Mouse (Mus musculus): ENCODE results near the gene Homer2. TPM values are rescaled to one million over a fixed set of nuclear protein-coding genes. Genes with fewer than 3 reads are reported as not detected.

Gene Homer2
- 100 to 1,000 TPM; 102 to 112 TPM for total RNA-seq (2021)

- intact Hi-C loops (cut with DNase I) = no loop called here
- DNase-seq (ENCODE audit: low spot score) = no peak
Observed at GRCm38 (mm10) chr7:81707471-81708140, at the start of gene Homer2. Gene Homer2 (minus strand): TSS chr7:81707527.

DNA sequence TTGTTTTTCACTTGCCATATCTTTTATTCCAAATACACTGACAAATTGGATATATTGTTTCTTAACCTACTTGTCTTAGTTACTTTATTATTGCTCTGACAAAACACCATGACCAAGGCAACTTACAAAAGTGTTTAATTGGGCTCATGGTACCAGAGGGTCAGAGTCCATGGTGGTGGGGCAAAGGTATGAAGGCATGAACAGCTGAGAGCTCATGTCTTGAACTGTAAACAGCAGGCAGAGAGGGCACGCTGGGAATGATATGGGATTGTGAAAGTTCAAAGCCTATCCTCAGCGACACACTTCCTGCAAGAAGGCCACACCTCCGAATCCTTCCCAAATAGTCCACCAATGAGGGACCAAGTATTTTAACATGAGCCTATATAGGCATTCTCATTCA lies 40.6 kb upstream of the Homer2 start:
- intact Hi-C loops (cut with DNase I) = loop anchor here (10.0 kb wide), 2 partner anchors 193 to 353 kb away; no protein-coding TSS in a partner anchor
- DNase-seq (ENCODE audit: low spot score) = no peak

- intact Hi-C loops (cut with DNase I) = loop anchor here (5.0 to 10.0 kb wide), 3 partner anchors 117 to 349 kb away; no protein-coding TSS in a partner anchor
- DNase-seq (ENCODE audit: low spot score) = no peak
Observed at GRCm38 (mm10) chr7:81744145-81744544, 36.8 kb upstream of the Homer2 start.

GRCm38 (mm10) chr7:81740010-81740409 lies 32.7 kb upstream of the Homer2 start:
- no peak for DNase-seq (ENCODE audit: low spot score)
- intact Hi-C loops (cut with DNase I) = loop anchor here (5.0 to 10.0 kb wide), 3 partner anchors 113 to 345 kb away; no protein-coding TSS in a partner anchor

DNA sequence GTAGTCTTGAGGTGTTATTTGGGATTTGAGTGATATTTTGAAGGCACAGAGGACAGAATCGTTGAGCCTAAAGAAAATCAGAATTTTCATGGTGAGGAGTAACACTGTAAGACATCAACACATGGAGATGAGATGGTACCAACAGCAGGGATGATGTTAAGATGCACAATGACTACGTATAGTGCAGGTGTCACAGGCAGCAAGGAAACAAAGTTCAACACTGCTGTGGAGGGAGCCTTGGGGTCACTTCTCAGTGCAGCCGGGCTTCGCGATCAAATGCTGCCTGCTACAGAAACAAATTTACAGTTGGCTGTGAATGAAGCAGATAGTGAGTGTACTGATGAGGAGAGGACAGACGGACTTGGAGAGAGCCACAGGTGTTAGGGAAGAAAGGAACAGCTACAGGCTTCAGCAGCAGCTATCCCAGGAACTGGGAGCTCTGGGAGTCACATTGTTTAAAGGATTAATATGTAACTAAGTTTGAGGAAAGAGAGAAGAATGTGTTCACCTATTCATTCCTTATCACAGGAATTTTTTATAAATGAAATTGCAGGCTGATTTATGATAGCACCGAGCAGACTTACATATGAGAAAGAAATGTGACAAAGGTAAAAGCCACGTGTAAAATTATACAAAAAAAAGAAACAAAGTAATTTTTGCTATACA lies 31.5 kb upstream of the Homer2 start:
- intact Hi-C loops (cut with DNase I) = no loop called here

DNA sequence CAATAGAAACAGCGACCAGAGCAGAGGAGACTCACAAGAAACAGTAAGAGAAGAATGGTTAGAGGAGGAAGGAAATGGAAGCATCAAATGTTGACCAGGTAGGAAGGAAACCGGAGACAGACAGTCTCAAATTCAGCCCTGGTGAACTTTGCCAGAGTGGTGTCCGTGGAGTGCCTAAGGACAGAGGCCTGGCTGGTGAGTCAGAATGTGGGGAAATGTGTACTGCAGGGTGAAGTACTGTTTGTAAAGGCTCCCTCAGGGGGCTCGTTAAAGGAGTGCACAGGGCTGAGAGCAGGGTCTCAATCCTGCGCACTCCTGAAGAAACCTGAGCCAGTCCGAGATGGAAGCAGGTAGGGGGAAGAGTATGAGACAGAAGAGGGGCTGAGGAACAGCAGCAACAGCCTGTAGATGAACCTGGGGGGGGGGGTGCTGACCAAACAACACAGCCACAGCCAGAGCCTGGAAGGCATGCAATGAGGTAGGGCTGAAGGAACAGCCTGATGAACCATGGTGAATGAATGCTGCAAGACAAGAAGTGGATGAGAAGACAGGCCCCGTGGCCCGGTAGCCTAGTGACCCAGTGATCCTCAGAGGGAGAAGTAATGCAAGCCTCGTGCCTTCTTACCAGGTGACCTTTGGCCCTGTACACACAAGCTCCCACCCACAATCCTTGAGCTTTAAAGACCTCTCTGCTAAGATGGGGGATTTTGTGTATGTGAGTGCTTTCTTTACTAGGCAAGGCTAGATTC lies 28.1 kb upstream of the Homer2 start:
- DNase-seq (ENCODE audit: low spot score) = no peak
- intact Hi-C loops (cut with DNase I) = no loop called here

More for the DNA sequence above, 31.5 kb upstream of the Homer2 start:
- DNase-seq (ENCODE audit: low spot score) = no peak

DNA sequence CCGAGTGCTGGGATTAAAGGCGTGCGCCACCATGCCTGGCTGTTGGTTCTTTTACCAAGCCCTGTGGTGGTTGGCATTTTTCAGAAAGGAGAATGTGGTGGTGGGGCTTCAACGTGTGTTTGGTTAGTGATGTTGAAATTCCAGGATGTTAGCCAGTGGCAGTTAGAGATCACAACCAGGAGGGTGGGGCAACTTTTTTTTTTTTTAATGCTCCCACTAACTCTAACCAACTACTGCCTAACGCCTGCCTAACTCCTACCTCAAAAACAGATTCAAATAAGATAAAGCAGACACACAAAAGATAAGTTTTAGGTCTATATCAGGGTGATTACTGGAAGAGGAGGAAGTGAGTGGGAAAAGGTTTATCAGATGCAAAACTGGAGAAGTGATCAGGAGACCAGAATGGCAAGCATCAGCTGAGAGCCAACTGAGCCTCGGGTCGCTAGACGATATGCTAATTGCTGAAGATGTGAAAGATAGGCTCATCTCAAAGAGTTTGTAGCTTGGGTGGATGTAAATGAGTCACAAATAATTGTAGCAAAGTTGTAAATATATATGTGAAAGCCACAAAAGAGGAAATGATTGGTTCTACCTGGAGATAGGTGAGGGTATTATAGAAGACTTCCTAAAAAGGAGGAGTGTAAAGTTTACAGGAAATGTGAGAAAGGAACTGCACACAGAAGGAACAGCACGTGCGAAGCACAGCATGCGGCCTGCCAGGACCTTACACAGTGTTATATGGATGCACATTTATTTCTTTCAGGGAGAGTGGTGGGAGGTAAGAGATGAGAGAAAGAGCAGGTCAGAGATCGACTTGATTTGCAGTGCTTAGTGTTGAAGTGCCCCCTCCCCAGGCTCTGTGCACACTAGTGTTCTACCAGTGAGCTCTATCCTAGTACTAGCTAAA lies 25.1 kb upstream of the Homer2 start:
- intact Hi-C loops (cut with DNase I) = no loop called here
- DNase-seq (ENCODE audit: low spot score) = no peak

DNA sequence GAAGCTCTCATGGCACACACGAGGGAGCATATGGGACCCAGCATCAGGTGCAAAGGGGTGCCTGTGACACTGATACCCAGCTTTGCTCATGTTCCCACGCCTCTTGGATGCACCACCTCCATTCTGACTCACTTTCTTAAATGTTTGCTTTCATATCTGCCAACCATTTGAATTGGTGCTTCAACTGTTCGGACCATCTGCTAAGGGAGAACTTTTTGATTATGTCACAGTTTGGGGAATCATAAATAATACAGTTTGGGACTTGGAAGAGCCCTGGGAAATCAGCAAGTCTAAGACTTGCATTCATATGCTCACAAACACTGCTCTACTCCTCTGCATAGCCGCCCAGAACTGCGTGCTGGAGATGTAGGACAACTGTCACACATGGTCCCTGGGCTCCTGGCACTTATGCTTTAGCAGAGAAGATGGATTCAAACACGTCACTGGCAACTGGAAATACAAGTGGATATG lies 23.9 kb upstream of the Homer2 start:
- no peak for DNase-seq (ENCODE audit: low spot score)
- intact Hi-C loops (cut with DNase I) = no loop called here

GRCm38 (mm10) chr7:81729787-81730186 lies 22.5 kb upstream of the Homer2 start:
- no peak for DNase-seq (ENCODE audit: low spot score)
- intact Hi-C loops (cut with DNase I) = no loop called here

DNA sequence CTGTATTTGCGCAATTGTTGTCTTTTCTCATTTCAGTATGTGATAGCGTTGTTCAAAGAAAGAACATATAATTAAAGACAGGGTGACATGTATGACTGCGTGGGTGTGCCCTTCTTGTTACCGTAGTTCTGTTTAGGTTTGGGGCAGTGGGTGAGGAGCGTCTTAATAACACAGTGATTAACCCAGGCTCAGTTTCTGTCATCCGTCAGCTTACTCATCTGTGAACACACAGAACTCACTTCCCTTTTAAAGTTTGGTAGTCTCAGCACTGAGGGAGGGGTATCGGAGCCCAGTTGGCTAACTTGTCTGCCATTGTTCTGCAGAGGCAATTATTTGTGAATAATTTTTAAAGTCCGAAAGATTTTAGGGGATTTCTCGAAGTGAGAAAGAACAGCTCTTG lies 20.4 kb upstream of the Homer2 start:
- intact Hi-C loops (cut with DNase I) = no loop called here
- no peak for DNase-seq (ENCODE audit: low spot score)

- no peak for DNase-seq (ENCODE audit: low spot score)
- intact Hi-C loops (cut with DNase I) = no loop called here
Observed at GRCm38 (mm10) chr7:81726728-81727005, 19.3 kb upstream of the Homer2 start.

DNA sequence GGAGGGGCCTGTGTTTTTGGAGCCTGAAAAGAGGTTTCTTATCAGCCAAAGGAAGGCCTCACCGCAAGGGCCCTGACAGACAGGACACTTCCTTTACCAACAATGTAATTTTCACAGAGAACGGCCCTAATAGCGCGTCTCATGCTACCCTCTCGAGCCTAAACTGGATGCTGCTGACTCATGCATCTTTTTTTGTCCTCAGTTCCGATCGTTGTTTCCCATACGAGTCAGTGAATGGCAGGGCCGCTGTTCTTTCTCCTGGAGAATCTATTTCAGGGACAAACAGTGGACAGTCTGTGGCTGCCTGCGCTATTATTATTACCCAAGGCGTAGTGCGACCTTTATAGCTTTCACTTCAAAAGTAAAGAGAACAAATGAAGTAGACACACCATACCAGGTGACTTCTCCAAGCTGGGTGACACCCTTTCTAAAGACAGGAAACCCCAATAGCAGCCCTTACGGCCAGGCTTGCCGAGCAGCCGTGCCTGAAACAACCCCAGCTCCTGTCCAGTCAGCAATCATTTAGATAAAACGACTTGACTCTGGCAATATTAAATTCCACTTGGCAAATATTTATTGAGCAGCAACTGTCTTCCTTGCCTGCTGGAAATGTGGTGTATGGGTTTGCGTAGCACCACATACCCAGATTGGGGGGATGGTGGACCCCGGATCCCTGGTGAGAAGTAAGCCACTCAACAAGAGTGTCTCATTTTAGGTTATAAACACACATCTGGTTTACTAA lies 18.8 kb upstream of the Homer2 start:
- intact Hi-C loops (cut with DNase I) = no loop called here
- DNase-seq (ENCODE audit: low spot score) = no peak

GRCm38 (mm10) chr7:81723851-81724250 lies 16.5 kb upstream of the Homer2 start:
- DNase-seq (ENCODE audit: low spot score) = no peak
- intact Hi-C loops (cut with DNase I) = no loop called here

DNA sequence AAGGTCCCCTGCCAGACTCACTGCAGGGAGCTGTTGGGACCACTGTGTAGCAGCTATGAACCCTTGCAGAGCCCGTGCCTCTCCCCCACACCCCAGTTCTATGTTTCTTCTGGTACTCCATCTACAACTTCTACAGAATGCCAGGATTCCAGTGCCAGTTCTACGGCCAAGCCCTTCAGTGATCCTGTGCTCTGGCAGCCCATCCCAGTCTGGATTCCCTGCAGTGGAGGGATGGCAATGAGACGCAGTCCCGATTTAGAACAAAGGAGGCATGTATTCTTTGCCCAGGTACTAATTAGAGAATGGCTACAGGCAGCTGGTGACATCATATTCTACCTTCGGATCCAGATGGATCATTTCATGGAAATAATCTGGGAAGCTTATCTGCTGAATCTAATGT lies 13.9 kb upstream of the Homer2 start:
- no peak for DNase-seq (ENCODE audit: low spot score)
- intact Hi-C loops (cut with DNase I) = no loop called here

GRCm38 (mm10) chr7:81719216-81719661 lies 11.9 kb upstream of the Homer2 start:
- DNase-seq (ENCODE audit: low spot score) = no peak
- intact Hi-C loops (cut with DNase I) = no loop called here

GRCm38 (mm10) chr7:81718657-81719056 lies 11.3 kb upstream of the Homer2 start:
- intact Hi-C loops (cut with DNase I) = no loop called here
- DNase-seq (ENCODE audit: low spot score) = no peak

- no peak for DNase-seq (ENCODE audit: low spot score)
Observed at GRCm38 (mm10) chr7:81710166-81710565, 2.8 kb upstream of the Homer2 start.

DNA sequence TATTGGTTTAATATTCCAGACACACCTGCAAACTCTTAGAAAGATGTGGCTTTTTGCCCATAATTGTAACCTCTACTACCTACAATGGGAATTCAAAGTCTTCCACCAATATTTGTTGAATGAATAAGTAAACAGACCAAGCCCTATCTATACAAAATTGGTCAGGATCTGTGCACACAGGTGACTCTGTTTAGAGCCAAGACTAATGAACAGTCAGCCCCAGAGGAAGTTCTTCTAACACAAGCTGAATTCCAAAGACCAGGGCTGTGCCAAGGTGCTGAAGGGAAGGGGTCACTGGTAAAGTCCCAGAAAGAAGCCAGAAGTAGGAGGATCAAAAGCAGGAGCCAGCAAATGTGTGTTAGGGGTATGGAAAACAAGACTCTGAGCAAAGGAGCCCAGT lies 838 bp upstream of the Homer2 start:
- no peak for DNase-seq (ENCODE audit: low spot score)
- intact Hi-C loops (cut with DNase I) = no loop called here

More at GRCm38 (mm10) chr7:81710166-81710565, 2.8 kb upstream of the Homer2 start:
- intact Hi-C loops (cut with DNase I) = no loop called here
